Mouse (Mus musculus) spleen, adult 2 months (tissue): ENCODE measurements around the gene Cd164l2. TPM values are rescaled to one million over a fixed set of nuclear protein-coding genes. Genes with fewer than 3 reads are reported as not detected.

Experiments
- DNase-seq, 2 experiments: peaks; one replicate each; pipeline versions ENCODE4 v3.0.0 to v3.0.0-alpha.2; 2012 to 2021; ENCODE audit warnings: low spot score in 2 of 2, low read depth in 1 of 2
- H3K27ac ChIP-seq: fragments of 200-500 bp; 2 replicates; pipeline ENCODE4 v1.5.1; 2012; ENCODE audit warnings: low read length, inconsistent platforms; ENCODE audit not compliant: insufficient read depth
- H3K27me3 ChIP-seq: fragments of 200-500 bp; 2 replicates; pipeline ENCODE4 v1.6.1; 2012; ENCODE audit warnings: mild to moderate bottlenecking, moderate library complexity, low read length, inconsistent platforms; ENCODE audit not compliant: control insufficient read depth, insufficient read depth
- H3K36me3 ChIP-seq: fragments of 200-500 bp; 2 replicates; pipeline ENCODE4 v1.6.1; 2012; ENCODE audit warnings: mild to moderate bottlenecking, low read length, inconsistent platforms; ENCODE audit not compliant: control insufficient read depth, insufficient read depth
- H3K4me1 ChIP-seq: fragments of 200-500 bp; 2 replicates; pipeline ENCODE4 v1.6.1; 2011; ENCODE audit warnings: inconsistent platforms; ENCODE audit not compliant: control insufficient read depth, insufficient read depth, insufficient read length
- H3K4me3 ChIP-seq: fragments of 200-500 bp; 2 replicates; pipeline ENCODE4 v1.5.1; 2011; ENCODE audit warnings: mild to moderate bottlenecking, inconsistent platforms; ENCODE audit not compliant: insufficient read depth, insufficient read length; ENCODE audit errors: extremely low read depth
- CTCF ChIP-seq: fragments of 200-500 bp; IDR thresholded peaks from 2 replicates; pipeline ENCODE4 v1.5.1; 2011; ENCODE audit warnings: mild to moderate bottlenecking, inconsistent platforms; ENCODE audit not compliant: insufficient read depth, insufficient read length, insufficient replicate concordance; ENCODE audit errors: extremely low read depth
- POLR2A ChIP-seq: fragments of 200-500 bp; IDR thresholded peaks from 2 replicates; pipeline ENCODE4 v1.6.1; 2011; ENCODE audit warnings: low read depth, low read length, inconsistent platforms
- WGBS: fragments of 180-500 bp; shearing (Covaris S2); methylation state at CpG from one replicate; pipeline ENCODE4 v1.1.7; 2018; 5-methylcytosine and 5-hydroxymethylcytosine counted together
- polyA plus RNA-seq: library from polyadenylated mRNA; depleted of rRNA; stranded (reverse); fragments of >200 nt; gene quantifications from 2 replicates; pipeline ENCODE4 v1.2.3, GENCODE M21; 2012

The Cd164l2 gene
- polyA plus RNA-seq, 1 experiment, result 0.19 TPM

DNA sequence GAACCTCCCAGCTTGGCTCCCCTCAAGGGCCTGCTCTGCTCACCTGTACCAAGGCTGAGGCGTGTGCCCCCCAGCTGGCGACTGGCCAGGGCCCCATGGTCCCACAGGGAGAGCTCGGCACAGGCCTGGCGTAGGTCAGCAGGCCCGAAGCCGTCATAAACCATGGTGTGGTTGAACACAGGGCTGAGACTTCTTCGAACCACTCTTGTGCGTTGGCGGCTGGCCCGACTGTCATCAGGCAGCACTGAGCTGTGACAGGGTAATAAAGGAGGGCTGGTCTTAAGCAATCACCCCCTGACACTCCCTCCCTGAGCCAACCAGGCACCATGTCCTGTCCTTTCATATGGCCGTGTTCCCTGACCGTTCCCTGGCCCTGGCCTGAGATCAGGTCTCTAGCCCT, 41.5 kb downstream of the Cd164l2 start:
- H3K27ac ChIP-seq, result no peak overlapping the region
- H3K4me1 ChIP-seq, result peaks cover 2% of the 10 kb centered on the region; the same call in 1 of the 2 replicates
- no peak overlapping the region for H3K4me3 ChIP-seq
- DNase-seq, result no peak
- 92% methylated on average over 12 of the region's 12 CpGs for WGBS
- TF ChIP-seq CTCF (no peak), POLR2A (no peak)
- H3K36me3 ChIP-seq, result no peaks in the 10 kb centered on the region
- peaks cover 3% of the 10 kb centered on the region; the same call in 1 of the 2 replicates for H3K27me3 ChIP-seq

DNA sequence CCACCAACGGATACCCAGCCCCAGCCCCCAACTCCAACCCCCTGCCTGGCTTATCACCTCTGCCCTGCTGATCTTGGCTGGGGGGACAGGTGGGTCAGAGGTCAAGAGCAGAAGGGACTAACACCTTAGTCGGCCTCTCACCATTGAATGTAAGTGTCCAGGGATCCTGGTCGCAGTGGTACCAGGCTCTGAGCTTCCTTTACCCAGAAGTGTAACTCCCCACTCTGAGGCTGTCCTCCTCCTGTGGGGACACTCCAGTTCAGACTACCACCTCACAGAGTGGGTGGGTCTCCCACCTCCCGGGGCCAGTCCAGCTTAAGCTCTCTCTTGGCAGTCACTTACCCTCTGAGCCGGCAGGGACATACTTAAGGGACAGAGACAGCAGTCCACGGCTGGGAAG, 43.5 kb downstream of the Cd164l2 start:
- 92% methylated on average over 6 of the region's 6 CpGs for WGBS
- TF ChIP-seq CTCF (no peak), POLR2A (no peak)
- peaks cover 3% of the 10 kb centered on the region; the same call in 1 of the 2 replicates for H3K27me3 ChIP-seq
- H3K4me1 ChIP-seq, result peaks cover 2% of the 10 kb centered on the region; the same call in 1 of the 2 replicates
- no peak overlapping the region for H3K27ac ChIP-seq
- DNase-seq, result no peak
- no peak overlapping the region for H3K4me3 ChIP-seq
- no peaks in the 10 kb centered on the region for H3K36me3 ChIP-seq

DNA sequence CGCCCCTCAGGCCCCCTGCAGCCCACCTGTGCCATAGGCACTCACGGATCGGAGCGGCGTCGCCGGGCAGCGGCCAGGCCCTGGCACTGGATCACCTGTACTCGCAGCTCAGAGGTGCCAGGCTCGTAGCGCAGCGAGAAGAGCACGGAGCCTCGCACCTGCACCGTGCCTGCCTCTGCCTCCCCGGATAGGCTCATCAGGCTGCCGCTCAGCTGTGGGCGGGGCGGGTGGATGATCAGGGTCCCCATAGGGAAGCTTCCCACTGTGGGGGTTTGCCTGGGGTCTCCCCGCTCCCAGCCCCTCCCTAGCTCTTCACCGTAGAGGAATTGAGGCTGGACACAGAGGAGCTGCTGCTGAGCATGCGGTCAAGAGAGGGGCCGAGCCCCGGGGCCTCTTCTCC, 44.9 kb downstream of the Cd164l2 start:
- Histone ChIP-seq H3K27me3 (no peaks in the 10 kb centered on the region), H3K4me3 (no peak overlapping the region), H3K36me3 (no peaks in the 10 kb centered on the region), H3K27ac (no peak overlapping the region), H3K4me1 (no peaks in the 10 kb centered on the region; the same call in 1 of the 2 replicates)
- TF ChIP-seq CTCF (no peak), POLR2A (no peak)
- no peak for DNase-seq
- WGBS, result 93% methylated on average over 24 of the region's 24 CpGs

DNA sequence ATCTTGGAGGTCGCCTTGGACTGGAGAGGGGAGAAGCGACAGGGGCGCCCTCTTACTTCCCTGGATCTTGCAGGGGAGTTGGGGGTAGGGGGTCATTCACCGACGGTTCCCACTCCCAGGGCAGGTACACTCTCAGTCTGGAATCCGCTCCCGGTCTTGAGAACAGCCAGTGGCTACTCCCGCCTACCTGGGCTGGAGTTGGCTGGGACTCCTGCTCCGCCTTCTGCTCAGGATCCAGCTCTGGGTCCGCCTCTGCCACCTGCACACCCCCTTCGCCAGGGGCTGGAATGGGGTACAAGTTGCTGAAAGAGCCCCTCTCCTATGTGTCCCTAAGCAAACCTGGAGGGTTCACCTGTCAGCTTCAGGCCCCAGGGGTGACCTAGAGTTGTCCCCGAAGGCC, 45.3 kb downstream of the Cd164l2 start:
- H3K27ac ChIP-seq, result no peak overlapping the region
- H3K4me3 ChIP-seq, result no peak overlapping the region
- no peak for TF ChIP-seq POLR2A
- no peak for TF ChIP-seq CTCF
- H3K4me1 ChIP-seq, result no peaks in the 10 kb centered on the region; the same call in 1 of the 2 replicates
- no peaks in the 10 kb centered on the region for H3K27me3 ChIP-seq
- H3K36me3 ChIP-seq, result no peaks in the 10 kb centered on the region
- no peak for DNase-seq
- 94% methylated on average over 12 of the region's 12 CpGs for WGBS

DNA sequence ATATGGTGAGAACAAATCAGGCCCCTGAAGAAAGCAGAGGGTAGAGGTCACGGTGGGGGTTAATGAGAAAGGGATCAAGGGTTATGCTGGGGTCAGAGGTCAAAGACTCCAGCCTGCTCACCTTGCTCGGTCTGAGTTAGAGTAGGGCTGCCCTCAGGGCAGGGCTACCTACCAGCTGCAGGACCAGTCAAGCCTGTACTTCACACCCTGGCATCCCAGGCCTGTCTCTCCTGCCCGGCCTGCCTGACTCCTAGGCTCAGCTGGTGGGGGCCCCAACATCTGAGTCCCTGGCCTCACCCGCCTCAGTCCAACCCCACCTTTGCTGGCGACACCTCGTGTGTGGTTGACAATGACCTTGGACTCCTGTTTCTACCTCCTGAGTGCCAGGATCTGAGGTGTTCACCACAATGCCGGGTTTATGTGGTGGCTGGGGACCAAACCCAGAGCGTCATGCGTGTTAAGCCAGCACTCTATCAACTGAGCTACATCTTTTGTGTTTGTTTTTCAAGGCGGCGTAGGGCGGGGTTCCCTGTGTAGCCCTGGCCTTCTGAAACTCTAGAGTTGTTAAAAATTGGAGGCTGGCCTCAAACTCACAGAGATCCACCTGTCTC, 46.0 kb downstream of the Cd164l2 start:
- no peak overlapping the region for H3K27ac ChIP-seq
- no peaks in the 10 kb centered on the region; the same call in 1 of the 2 replicates for H3K4me1 ChIP-seq
- no peak for DNase-seq

DNA sequence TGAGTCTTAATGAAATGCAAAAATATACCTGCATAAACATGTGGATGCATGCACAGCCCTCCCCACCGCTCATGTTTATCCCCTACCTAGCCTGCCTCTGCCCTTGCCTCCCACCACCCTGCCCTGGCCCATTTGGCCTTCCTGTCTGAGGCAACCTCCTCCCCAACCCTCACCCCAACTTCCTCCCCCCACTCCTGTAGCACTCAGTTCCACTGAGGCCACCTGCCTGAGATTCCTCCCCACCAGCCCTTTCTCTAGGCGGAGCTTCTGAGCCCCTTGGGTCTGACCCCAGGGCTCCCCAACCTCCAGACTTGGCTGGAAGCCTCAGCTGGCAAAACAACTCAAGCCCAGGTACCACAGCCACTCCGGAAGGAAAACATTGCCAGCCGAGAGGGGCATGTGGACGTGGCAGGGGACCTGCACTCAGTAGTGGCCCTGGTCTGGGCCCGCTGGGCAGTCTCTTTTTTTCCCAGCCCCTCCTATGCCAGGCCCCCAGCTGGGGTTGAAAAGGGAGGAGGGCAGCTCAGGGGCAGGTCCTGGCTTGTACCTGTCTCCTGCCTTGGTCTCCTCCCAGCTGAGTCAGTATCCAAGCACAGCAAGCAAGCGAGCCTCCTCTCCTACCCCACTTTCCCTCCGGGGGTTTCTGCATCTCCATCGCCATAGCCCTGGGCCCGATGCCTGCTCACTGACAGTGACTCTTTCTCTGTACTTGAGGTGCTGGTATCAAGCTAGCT, 49.9 kb downstream of the Cd164l2 start:
- Histone ChIP-seq H3K27me3 (no peaks in the 10 kb centered on the region), H3K27ac (0 out of 2 replicates have a peak overlapping the region, but pooled peaks have one; percentile 11), H3K4me1 (no peaks in the 10 kb centered on the region; the same call in 1 of the 2 replicates), H3K36me3 (peaks cover 14% of the 10 kb centered on the region), H3K4me3 (no peak overlapping the region)
- 21% methylated on average over 10 of the region's 10 CpGs for WGBS
- TF ChIP-seq CTCF (no peak), POLR2A (no peak)
- DNase-seq, result peak in 1 of 2 experiments; percentile 30

More for the DNA sequence above, 46.0 kb downstream of the Cd164l2 start:
- 89% methylated on average over 12 of the region's 12 CpGs for WGBS
- TF ChIP-seq CTCF, result no peak
- TF ChIP-seq POLR2A, result no peak
- no peak overlapping the region for H3K4me3 ChIP-seq
- no peaks in the 10 kb centered on the region for H3K27me3 ChIP-seq
- no peaks in the 10 kb centered on the region for H3K36me3 ChIP-seq

DNA sequence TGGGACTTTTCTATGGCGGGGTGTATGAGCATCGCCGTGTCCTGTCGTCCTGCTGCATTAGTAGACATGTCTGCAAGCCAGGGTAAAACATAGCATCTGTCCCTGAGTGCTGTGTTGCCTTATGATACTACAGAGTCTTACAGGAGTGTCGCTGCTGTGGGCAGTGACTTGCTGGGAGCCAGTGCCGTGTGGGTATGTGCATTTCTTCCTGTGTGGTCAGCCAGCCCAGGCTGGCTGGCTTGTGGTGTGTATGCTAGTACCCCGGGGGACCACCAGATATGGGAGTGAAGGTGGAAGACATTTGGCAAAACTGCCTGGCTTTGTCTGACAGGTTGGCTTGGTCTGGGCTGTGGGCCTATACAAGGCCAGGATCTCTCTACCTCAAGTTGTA, 50.4 kb downstream of the Cd164l2 start:
- 18% methylated on average over 7 of the region's 7 CpGs for WGBS
- Histone ChIP-seq H3K4me3 (peak overlapping the region; percentile 34; the same call in 1 of the 2 replicates), H3K4me1 (no peaks in the 10 kb centered on the region; the same call in 1 of the 2 replicates), H3K27ac (no peak overlapping the region), H3K36me3 (peaks cover 17% of the 10 kb centered on the region), H3K27me3 (no peaks in the 10 kb centered on the region)
- no peak for DNase-seq
- no peak for TF ChIP-seq CTCF
- no peak for TF ChIP-seq POLR2A
